ENCODE assay signal across 11 mouse cellular contexts in genomic region chr11:89175511-89175910, GRCm38 (mm10).
DNase-seq lines count a peak whose midpoint lies in the region; ATAC-seq lines count a peak whose summit lies in the region.
"Had no signal": no experiment of that assay in that cellular context is flagged by ENCODE, and none has a peak within 500 bp of the region (broad histone marks: within the 10 kb centered on the region; RNA-seq: fewer than 3 reads in every experiment).

No protein-coding gene starts in this region.

- no peaks in the 10 kb centered on the region for H3K27me3 ChIP-seq in lung, embryonic 16.5 days (ENCODE audit: control insufficient read depth, insufficient read depth, low read depth, low read length)
- H3K27me3 ChIP-seq in limb, embryonic 11.5 days (ENCODE audit: control insufficient read depth, insufficient read depth, low read length): no peaks in the 10 kb centered on the region
- no peaks in the 10 kb centered on the region for H3K27me3 ChIP-seq in stomach, embryonic 16.5 days (ENCODE audit: control insufficient read depth, insufficient read depth, low read length)
- H3K27me3 ChIP-seq: CH12.LX; liver, embryonic 13.5 days had no signal

- H3K36me3 ChIP-seq in lung, embryonic 16.5 days (ENCODE audit: control insufficient read depth, insufficient read depth, low read length): no peaks in the 10 kb centered on the region
- H3K36me3 ChIP-seq in limb, embryonic 11.5 days (ENCODE audit: control insufficient read depth, insufficient read depth, low read length): no peaks in the 10 kb centered on the region
- H3K36me3 ChIP-seq in stomach, embryonic 16.5 days (ENCODE audit: control insufficient read depth, insufficient read depth, low read length): no peaks in the 10 kb centered on the region
- H3K36me3 ChIP-seq: liver, embryonic 13.5 days had no signal

- H3K4me2 ChIP-seq in lung, embryonic 16.5 days (ENCODE audit: low read depth, low read length): peak overlapping the region; percentile 36
- H3K4me2 ChIP-seq in limb, embryonic 11.5 days (ENCODE audit: low read depth, severe bottlenecking): peak overlapping the region; percentile 28
- peak overlapping the region; percentile 28 for H3K4me2 ChIP-seq in stomach, embryonic 16.5 days (ENCODE audit: low read depth, low read length)
- H3K4me2 ChIP-seq: liver, embryonic 13.5 days had no signal

- 3% methylated on average over 9 of the region's 9 CpGs for WGBS in lung, embryonic 16.5 days
- 6% methylated on average over 7 of the region's 9 CpGs for WGBS in limb, embryonic 11.5 days
- WGBS in stomach, embryonic 16.5 days: 5% methylated on average over 9 of the region's 9 CpGs

- ATAC-seq in lung, embryonic 16.5 days (ENCODE audit: low read depth): peak; percentile 89
- ATAC-seq in limb, embryonic 11.5 days (ENCODE audit: insufficient number of reproducible peaks, low FRiP score, low TSS enrichment, low read depth): no peak
- ATAC-seq in stomach, embryonic 16.5 days (ENCODE audit: insufficient read depth, low FRiP score): peak; percentile 74; the same call in 1 of the 2 replicates
- no peak for ATAC-seq in monocyte, adult 5-6 weeks (replicated peaks; ENCODE audit: insufficient number of reproducible peaks, low FRiP score, low TSS enrichment, poor library complexity, severe bottlenecking)
- no peak for ATAC-seq in megakaryocyte progenitor cell, adult 5-6 weeks (replicated peaks; ENCODE audit: poor library complexity)

- no peak overlapping the region for H3K9ac ChIP-seq in lung, embryonic 16.5 days (ENCODE audit: low read length)
- no peak overlapping the region for H3K9ac ChIP-seq in limb, embryonic 11.5 days (ENCODE audit: low read length)
- H3K9ac ChIP-seq in stomach, embryonic 16.5 days (ENCODE audit: low read length): no peak overlapping the region
- H3K9ac ChIP-seq: liver, embryonic 13.5 days had no signal

- H3K4me3 ChIP-seq in lung, embryonic 16.5 days (ENCODE audit: low read length): no peak overlapping the region
- no peak overlapping the region for H3K4me3 ChIP-seq in limb, embryonic 11.5 days (ENCODE audit: low read depth, low read length)
- H3K4me3 ChIP-seq in stomach, embryonic 16.5 days (replicated peaks; ENCODE audit: low read length): no peak overlapping the region
- H3K4me3 ChIP-seq: gastrocnemius, adult 2 months; liver, embryonic 13.5 days had no signal

- H3K27ac ChIP-seq in lung, embryonic 16.5 days (ENCODE audit: low read length): no peak overlapping the region
- H3K27ac ChIP-seq in limb, embryonic 11.5 days (replicated peaks; ENCODE audit: low read depth, low read length): no peak overlapping the region
- H3K27ac ChIP-seq in stomach, embryonic 16.5 days (ENCODE audit: low read length): no peak overlapping the region
- H3K27ac ChIP-seq: gastrocnemius, adult 2 months; liver, embryonic 13.5 days had no signal

- DNase-seq in gastrocnemius, postnatal 25 days: peak; percentile 13
- DNase-seq in gastrocnemius, adult 18-20 months (ENCODE audit: low spot score): no peak
- no peak for DNase-seq in lung, postnatal 25 days (ENCODE audit: low spot score)
- DNase-seq in limb, embryonic 11.5 days (ENCODE audit: low spot score): peak; percentile 24
- DNase-seq: gastrocnemius, adult 2 months; liver, embryonic 13.5 days had no signal

- H3K4me1 ChIP-seq in lung, embryonic 16.5 days (replicated peaks; ENCODE audit: control insufficient read depth, insufficient read depth, low read length): peaks cover 10% of the 10 kb centered on the region; the same call in 1 of the 2 replicates
- peaks cover 5% of the 10 kb centered on the region for H3K4me1 ChIP-seq in limb, embryonic 11.5 days (ENCODE audit: control insufficient read depth, insufficient read depth, low read length)
- H3K4me1 ChIP-seq in stomach, embryonic 16.5 days (ENCODE audit: control insufficient read depth, insufficient read depth, low read length): peaks cover 4% of the 10 kb centered on the region; the same call in 1 of the 2 replicates
- H3K4me1 ChIP-seq: liver, embryonic 13.5 days had no signal

- H3K9me3 ChIP-seq in lung, embryonic 16.5 days (ENCODE audit: control insufficient read depth, low read length): no peaks in the 10 kb centered on the region
- no peaks in the 10 kb centered on the region for H3K9me3 ChIP-seq in limb, embryonic 11.5 days (ENCODE audit: control insufficient read depth, low read length)
- no peaks in the 10 kb centered on the region for H3K9me3 ChIP-seq in stomach, embryonic 16.5 days (replicated peaks; ENCODE audit: control insufficient read depth, low read length)
- H3K9me3 ChIP-seq: liver, embryonic 13.5 days had no signal

Comparison
In these comparisons a context has a peak if more than half of its experiments do, and no peak if none do; other contexts are left out.
1. DNase-seq: peak in gastrocnemius, postnatal 25 days (single experiment) and limb, embryonic 11.5 days (single experiment); none in gastrocnemius, adult 18-20 months (single experiment) and lung, postnatal 25 days (single experiment).
2. ATAC-seq: peak in lung, embryonic 16.5 days (single experiment) and stomach, embryonic 16.5 days (single experiment); none in limb, embryonic 11.5 days (single experiment), monocyte, adult 5-6 weeks (single experiment) and megakaryocyte progenitor cell, adult 5-6 weeks (single experiment).
3. Peak in every context shown above with its lines, with median percentiles within 50 percentile points of each other: H3K4me2 ChIP-seq.